Mouse (Mus musculus): ENCODE results near the gene Dnah2. TPM values are rescaled to one million over a fixed set of nuclear protein-coding genes. Genes with fewer than 3 reads are reported as not detected.

Gene Dnah2
- total RNA-seq, 2 experiments from 2014 or later = 1.4 to 2.1 TPM

- intact Hi-C loops (cut with DNase I) = no loop called here
- no peak for DNase-seq (ENCODE audit: low spot score in 2 of 2)
Measured at GRCm38 (mm10) chr11:69382478-69383105, 166.3 kb downstream of the Dnah2 start.

- no peak for DNase-seq (ENCODE audit: low spot score in 2 of 2)
- intact Hi-C loops (cut with DNase I) = no loop called here
Measured at GRCm38 (mm10) chr11:69381356-69381755, 167.6 kb downstream of the Dnah2 start.

- intact Hi-C loops (cut with DNase I) = no loop called here
- no peak for DNase-seq (ENCODE audit: low spot score in 2 of 2)
Measured at GRCm38 (mm10) chr11:69379600-69379999, 169.3 kb downstream of the Dnah2 start.

GRCm38 (mm10) chr11:69377766-69378165 lies 171.1 kb downstream of the Dnah2 start:
- intact Hi-C loops (cut with DNase I) = no loop called here
- no peak for DNase-seq (ENCODE audit: low spot score in 2 of 2)

- DNase-seq (ENCODE audit: low spot score in 2 of 2) = no peak
- intact Hi-C loops (cut with DNase I) = no loop called here
Measured at GRCm38 (mm10) chr11:69375646-69376045, 173.3 kb downstream of the Dnah2 start.

GRCm38 (mm10) chr11:69373223-69373965 lies 175.5 kb downstream of the Dnah2 start:
- intact Hi-C loops (cut with DNase I) = no loop called here

GRCm38 (mm10) chr11:69372780-69373170 lies 176.1 kb downstream of the Dnah2 start:
- intact Hi-C loops (cut with DNase I) = no loop called here
- DNase-seq (ENCODE audit: low spot score in 2 of 2) = no peak

More at GRCm38 (mm10) chr11:69373223-69373965, 175.5 kb downstream of the Dnah2 start:
- DNase-seq (ENCODE audit: low spot score in 2 of 2) = no peak

- intact Hi-C loops (cut with DNase I) = no loop called here
Measured at GRCm38 (mm10) chr11:69372056-69372779, 176.7 kb downstream of the Dnah2 start.

GRCm38 (mm10) chr11:69371601-69372000 lies 177.3 kb downstream of the Dnah2 start:
- peak in 1 of 2 experiments; percentile 18 for DNase-seq (ENCODE audit: low spot score in 2 of 2)
- intact Hi-C loops (cut with DNase I) = no loop called here

More at GRCm38 (mm10) chr11:69372056-69372779, 176.7 kb downstream of the Dnah2 start:
- peak; percentile 53 to 61 for DNase-seq (ENCODE audit: low spot score in 2 of 2)

- intact Hi-C loops (cut with DNase I) = no loop called here
- DNase-seq (ENCODE audit: low spot score in 2 of 2) = no peak
Measured at GRCm38 (mm10) chr11:69370817-69371215, 178.1 kb downstream of the Dnah2 start.

Small RNA genes within 50 kb of the gene (microRNA-seq; reads per million reads assigned to microRNA genes)
- not detected for gene Gm27493

Other genes starting within 250 kb of the Dnah2 start
- gene Cntrob, start 225.3 kb downstream of the Dnah2 start, total RNA-seq (2021) = 10 to 100 TPM; 15.5 to 24.2 TPM
- gene Trappc1, start 225.1 kb downstream of the Dnah2 start, total RNA-seq (2021) = 10 to 100 TPM; 50.9 to 59.8 TPM
- gene Kcnab3, start 222.9 kb downstream of the Dnah2 start, total RNA-seq (2021) = 10 to 100 TPM; 72.6 to 78.9 TPM
- 100 to 1,000 TPM; 150 to 171 TPM for gene Rnf227, start 208.6 kb downstream of the Dnah2 start, total RNA-seq (2021)
- 100 to 1,000 TPM; 421 to 443 TPM for gene Chd3, start 179.7 kb downstream of the Dnah2 start, total RNA-seq (2021)
- 100 to 1,000 TPM in 1 of 2 experiments, 10 to 100 TPM in 1; 97.9 to 108 TPM for gene Naa38, start 153.6 kb downstream of the Dnah2 start, total RNA-seq (2021)
- gene Cyb5d1, start 153.5 kb downstream of the Dnah2 start, total RNA-seq (2021) = 10 to 100 TPM; 36.4 to 43.1 TPM
- 1 to 10 TPM; 2.9 to 4.7 TPM for gene Tmem88, start 150.9 kb downstream of the Dnah2 start, total RNA-seq (2021)
- 10 to 100 TPM; 19.9 to 23.9 TPM for gene Kdm6b, start 135.4 kb downstream of the Dnah2 start, total RNA-seq (2021)
- gene Efnb3, start 11.1 kb upstream of the Dnah2 start, total RNA-seq (2021) = 10 to 100 TPM; 56.1 to 57.3 TPM
- gene Wrap53, start 31.1 kb upstream of the Dnah2 start, total RNA-seq (2021) = 10 to 100 TPM; 10.2 to 10.8 TPM
- gene Trp53, start 31.2 kb upstream of the Dnah2 start, total RNA-seq (2021) = 10 to 100 TPM; 21.7 to 22.6 TPM
- gene Atp1b2, start 56.8 kb upstream of the Dnah2 start, total RNA-seq (2021) = 100 to 1,000 TPM; 398 to 420 TPM
- gene Shbg, start 68.8 kb upstream of the Dnah2 start, total RNA-seq (2021) = not detected
- gene Sat2, start 72.9 kb upstream of the Dnah2 start, total RNA-seq (2021) = 10 to 100 TPM in 1 of 2 experiments, 1 to 10 TPM in 1; 9.5 to 11.2 TPM
- 100 to 1,000 TPM; 117 to 149 TPM for gene Fxr2, start 83.9 kb upstream of the Dnah2 start, total RNA-seq (2021)
- gene Sox15, start 106.2 kb upstream of the Dnah2 start, total RNA-seq (2021) = under 1 TPM in 1 of 2 experiments, not detected in 1; 0.39 TPM
- gene Mpdu1, start 113.5 kb upstream of the Dnah2 start, total RNA-seq (2021) = 10 to 100 TPM; 59.8 to 62.3 TPM
- 10 to 100 TPM; 14.9 to 15.1 TPM for gene Cd68, start 117.0 kb upstream of the Dnah2 start, total RNA-seq (2021)
- 100 to 1,000 TPM; 276 to 285 TPM for gene Eif4a1, start 123.3 kb upstream of the Dnah2 start, total RNA-seq (2021)
- 100 to 1,000 TPM in 1 of 2 experiments, 10 to 100 TPM in 1; 84.3 to 114 TPM for gene Senp3, start 133.0 kb upstream of the Dnah2 start, total RNA-seq (2021)
- 1 to 10 TPM; 2.3 to 2.6 TPM for gene Tnfsf13, start 136.7 kb upstream of the Dnah2 start, total RNA-seq (2021)
- gene Tnfsf12, start 146.7 kb upstream of the Dnah2 start, total RNA-seq (2021) = 10 to 100 TPM in 1 of 2 experiments, 1 to 10 TPM in 1; 7.2 to 12.3 TPM
- 1 to 10 TPM; 1.7 to 3.0 TPM for gene Tnfsfm13, start 147.0 kb upstream of the Dnah2 start, total RNA-seq (2021)
- 10 to 100 TPM; 53.5 to 59.7 TPM for gene Polr2a, start 209.5 kb upstream of the Dnah2 start, total RNA-seq (2021)
- gene Slc35g3, start 212.9 kb upstream of the Dnah2 start, total RNA-seq (2021) = not detected
- 100 to 1,000 TPM; 122 to 127 TPM for gene Zbtb4, start 216.8 kb upstream of the Dnah2 start, total RNA-seq (2021)
- gene Chrnb1, start 246.8 kb upstream of the Dnah2 start, total RNA-seq (2021) = under 1 TPM; 0.66 to 0.81 TPM

Measured in left cerebral cortex, postnatal 36 days (tissue).